Mouse (Mus musculus): Measurements from ENCODE around the gene Phyh. TPM values are rescaled to one million over a fixed set of nuclear protein-coding genes. Genes with fewer than 3 reads are reported as not detected.

The Phyh gene
- 278 TPM for polyA plus RNA-seq (2014; fragmentation: Illumina TruSeq; extraction: RNeasy Lipid Tissue Mini Kit (QIAGEN cat#74804))

DNA sequence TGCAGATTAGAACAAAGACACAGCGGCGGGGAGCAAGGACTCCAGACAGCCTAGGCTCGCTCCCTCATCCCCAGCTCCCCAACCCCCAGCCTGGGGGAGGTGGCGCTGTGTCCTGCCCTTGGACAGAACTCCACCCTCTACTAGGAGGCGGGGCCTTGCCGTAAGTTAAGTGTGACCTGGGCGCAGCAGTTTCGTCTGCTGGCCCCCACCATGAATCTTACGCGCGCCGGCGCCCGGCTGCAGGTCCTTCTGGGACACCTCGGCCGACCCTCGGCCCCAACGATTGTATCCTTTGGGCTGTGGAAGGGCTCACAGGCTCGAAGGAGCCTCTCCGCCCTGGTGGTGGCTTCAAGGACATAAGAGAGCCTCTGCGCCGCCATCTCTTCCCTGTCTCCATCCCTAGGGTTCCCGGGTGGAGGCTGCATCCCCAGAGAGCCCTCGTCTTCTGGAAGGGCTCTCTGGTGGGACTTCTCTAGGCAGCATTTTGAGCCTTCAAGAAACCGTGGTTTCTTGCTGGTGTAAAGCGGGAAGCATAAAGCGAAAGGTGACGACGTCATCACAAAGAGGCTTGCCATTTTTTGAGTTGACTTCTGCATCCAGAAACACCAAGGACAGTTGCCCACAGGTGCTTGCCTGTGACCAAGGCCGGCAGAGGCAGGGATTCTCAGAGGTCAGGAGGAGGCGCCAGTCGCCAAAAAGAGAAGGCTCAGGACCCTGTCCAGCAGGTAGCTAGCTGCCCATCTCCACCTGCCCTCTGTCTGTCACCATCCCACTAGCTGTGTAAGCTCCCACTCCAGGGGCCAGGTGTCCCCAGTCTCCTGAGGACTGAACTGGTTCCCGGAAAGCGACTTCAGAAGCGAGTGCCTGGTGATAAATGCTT lies at the start of gene Phyh:
TSS of gene Phyh (plus strand) at position 160 of the 880 bp plus-strand sequence.

DNA sequence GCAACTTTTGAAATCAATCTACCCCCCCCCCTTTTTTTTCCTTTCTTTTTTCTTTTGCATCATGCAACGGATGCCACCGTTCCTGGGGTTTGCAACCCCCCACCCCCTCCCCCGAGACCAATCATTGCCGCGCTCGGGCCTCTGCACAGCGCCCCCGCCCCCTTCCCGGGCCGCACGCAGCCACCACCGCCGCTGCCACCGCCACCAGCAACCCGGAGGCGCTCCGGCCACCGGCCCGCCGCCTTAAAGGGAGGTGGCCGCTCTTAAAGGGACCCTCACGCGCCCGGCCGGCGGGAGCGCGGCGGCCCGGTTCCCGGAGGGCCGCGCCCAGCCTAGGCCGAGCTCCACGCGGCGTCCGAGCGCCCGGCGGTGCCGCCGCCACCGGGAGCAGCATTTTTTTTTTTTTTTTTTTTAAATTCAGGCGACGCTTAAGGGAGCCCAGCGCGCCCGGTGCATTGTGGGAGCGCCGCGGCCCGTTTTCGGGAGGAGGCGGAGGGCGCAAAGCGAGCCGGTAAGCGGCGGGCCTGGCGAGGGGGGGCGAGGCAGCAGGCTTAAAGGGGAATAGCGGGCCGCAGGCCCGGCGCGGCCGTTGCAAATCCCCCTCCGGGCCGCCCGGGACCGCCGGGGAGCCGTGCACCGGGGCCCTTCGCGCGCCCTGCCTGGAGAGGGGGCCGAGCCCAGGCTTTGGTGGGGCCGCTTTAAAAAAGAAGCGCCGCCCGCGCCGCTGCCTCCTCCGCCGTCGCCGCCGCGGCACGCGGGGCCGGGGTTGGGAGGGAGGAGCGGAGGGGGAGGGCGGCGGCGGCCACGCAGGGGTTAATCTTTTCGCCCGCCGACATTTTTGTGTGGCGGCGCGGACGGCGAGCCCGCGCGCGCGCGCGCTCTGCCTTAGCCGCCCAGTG lies 37.2 kb upstream of the Phyh start, which contains the start of gene Sephs1:
TSS of gene Sephs1 (plus strand) at position 215 of the 899 bp plus-strand sequence.

DNA sequence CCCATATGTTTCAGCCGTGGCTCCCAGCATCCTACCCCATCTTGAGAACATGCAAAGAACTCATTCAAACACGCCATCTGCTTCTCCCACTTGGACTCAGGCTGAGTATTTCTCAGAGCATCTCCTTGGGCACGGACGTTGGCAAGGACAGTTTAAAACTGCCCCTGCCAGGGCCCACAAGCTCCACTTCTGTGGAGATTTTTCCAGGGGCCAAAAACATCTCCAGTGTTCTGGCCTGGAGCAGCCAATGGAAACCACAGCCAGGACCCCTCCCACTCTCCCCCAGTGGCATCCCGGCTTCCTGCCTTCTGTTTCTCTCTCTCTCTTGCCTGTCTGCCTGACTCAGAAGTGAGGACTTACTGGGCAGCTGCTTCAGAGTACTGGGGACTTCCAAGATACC lies 57.0 kb downstream of the Phyh start, which contains the start of gene Ucma:
TSS of gene Ucma (plus strand) at position 316 of the 400 bp plus-strand sequence.

Other genes starting within 250 kb of the Phyh start
- 10.6 TPM for gene Bend7, start 201.2 kb upstream of the Phyh start, polyA plus RNA-seq (2014; fragmentation: Illumina TruSeq; extraction: RNeasy Lipid Tissue Mini Kit (QIAGEN cat#74804))
- gene Sephs1, start 37.5 kb upstream of the Phyh start, polyA plus RNA-seq (2014; fragmentation: Illumina TruSeq; extraction: RNeasy Lipid Tissue Mini Kit (QIAGEN cat#74804)) = 85.4 TPM
- not detected for gene Ucma, start 57.1 kb downstream of the Phyh start, polyA plus RNA-seq (2014; fragmentation: Illumina TruSeq; extraction: RNeasy Lipid Tissue Mini Kit (QIAGEN cat#74804))
- 3.4 TPM for gene Mcm10, start 93.8 kb downstream of the Phyh start, polyA plus RNA-seq (2014; fragmentation: Illumina TruSeq; extraction: RNeasy Lipid Tissue Mini Kit (QIAGEN cat#74804))
- 10.0 TPM for gene Optn, start 145.0 kb downstream of the Phyh start, polyA plus RNA-seq (2014; fragmentation: Illumina TruSeq; extraction: RNeasy Lipid Tissue Mini Kit (QIAGEN cat#74804))
- gene Ccdc3, start 218.8 kb downstream of the Phyh start, polyA plus RNA-seq (2014; fragmentation: Illumina TruSeq; extraction: RNeasy Lipid Tissue Mini Kit (QIAGEN cat#74804)) = 82.6 TPM

Data from ovary, adult 10 weeks (tissue).